Mouse (Mus musculus): ENCODE measurements at regions not wholly inside any gene's neighbourhood (a gene's known extent, or its start where the extent isn't known, plus 50 kb on each side); places are given as distances from the start of the nearest gene placed in this dataset.
"Not testable (repeated sequence)": the region's sequence is repeated elsewhere in the genome, so short reads cannot be mapped to it uniquely, and the experiment has no call there.

DNA sequence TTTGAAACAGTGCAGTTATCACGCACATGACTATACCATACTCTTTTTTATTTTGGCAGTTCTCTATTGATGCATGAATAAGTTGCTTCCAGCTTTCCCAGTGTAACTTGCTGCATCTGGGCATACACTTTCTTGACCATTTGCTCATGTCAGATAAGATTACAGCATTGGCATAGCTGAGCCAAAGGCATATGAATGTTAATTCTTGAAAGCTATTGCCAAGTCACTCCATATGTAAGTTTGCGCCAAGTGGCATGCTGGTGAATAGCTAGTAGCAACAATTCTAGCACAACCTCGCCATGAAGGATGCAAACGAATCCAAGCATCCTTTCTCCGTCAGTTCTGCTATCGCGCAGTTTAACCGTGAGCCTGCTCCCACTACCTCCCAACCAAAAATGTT, 72.2 kb upstream of the Smarcad1 start:
- H3K4me3 ChIP-seq (ENCODE audit: insufficient read depth in 1 of 2, low read depth in 1 of 2, low read length in 2 of 2, poor library complexity in 1 of 2, severe bottlenecking in 1 of 2): no peak overlapping the region
- no peak overlapping the region for H3K27ac ChIP-seq (ENCODE audit: insufficient read depth, low read depth, low read length, poor library complexity, severe bottlenecking)
- no peaks in the 10 kb centered on the region for H3K36me3 ChIP-seq (ENCODE audit: control insufficient read depth, insufficient read depth, low read length, poor library complexity, severe bottlenecking)
- H3K9ac ChIP-seq (ENCODE audit: insufficient read depth, low read depth, low read length, poor library complexity, severe bottlenecking): no peak overlapping the region
- in situ Hi-C loops (cut with MboI; ENCODE audit: low sequenced_read_pairs in 2 of 2, unreplicated experiment in 2 of 2): no loop called here
- H3K9me3 ChIP-seq (ENCODE audit: control insufficient read depth, insufficient read depth, low read depth, low read length): no peaks in the 10 kb centered on the region
- TF ChIP-seq CHD2 (IDR thresholded peaks at IDR 0.05; ENCODE audit: low read depth, low read length): no peak
- no peak for TF ChIP-seq ZNF384 (IDR thresholded peaks at IDR 0.05; ENCODE audit: low read depth, low read length)
- TF ChIP-seq HCFC1 (IDR thresholded peaks at IDR 0.05; ENCODE audit: borderline replicate concordance, insufficient read depth, low read length): no peak
- TF ChIP-seq MAFK (IDR thresholded peaks at IDR 0.05; ENCODE audit: insufficient read depth, low read depth, low read length): no peak
- no peak for TF ChIP-seq ZC3H11A (IDR thresholded peaks at IDR 0.05; ENCODE audit: borderline replicate concordance, low read depth, low read length)
- no peaks in the 10 kb centered on the region for H3K4me1 ChIP-seq (ENCODE audit: control insufficient read depth in 2 of 2, insufficient read depth in 2 of 2, low read length in 2 of 2, poor library complexity in 1 of 2)
- DNase-seq (ENCODE audit: low read depth, low spot score): no peak

GRCm38 (mm10) chr6:64973968-64974367, 68.4 kb upstream of the Smarcad1 start:
- in situ Hi-C loops (cut with MboI; ENCODE audit: low sequenced_read_pairs in 2 of 2, unreplicated experiment in 2 of 2): no loop called here
- Histone ChIP-seq H3K27ac (ENCODE audit: insufficient read depth, low read depth, low read length, poor library complexity, severe bottlenecking) (no peak overlapping the region), H3K4me3 (ENCODE audit: insufficient read depth in 1 of 2, low read depth in 1 of 2, low read length in 2 of 2, poor library complexity in 1 of 2, severe bottlenecking in 1 of 2) (no peak overlapping the region), H3K36me3 (ENCODE audit: control insufficient read depth, insufficient read depth, low read length, poor library complexity, severe bottlenecking) (no peaks in the 10 kb centered on the region), H3K9ac (ENCODE audit: insufficient read depth, low read depth, low read length, poor library complexity, severe bottlenecking) (no peak overlapping the region), H3K4me1 (ENCODE audit: control insufficient read depth in 2 of 2, insufficient read depth in 2 of 2, low read length in 2 of 2, poor library complexity in 1 of 2) (no peaks in the 10 kb centered on the region), H3K9me3 (ENCODE audit: control insufficient read depth, insufficient read depth, low read depth, low read length) (no peaks in the 10 kb centered on the region)
- TF ChIP-seq MAFK (IDR thresholded peaks at IDR 0.05; ENCODE audit: insufficient read depth, low read depth, low read length) (no peak), ZC3H11A (IDR thresholded peaks at IDR 0.05; ENCODE audit: borderline replicate concordance, low read depth, low read length) (peak; percentile 73)
- DNase-seq (ENCODE audit: low read depth, low spot score): peak; percentile 80

GRCm38 (mm10) chr6:64974453-64974852, 67.9 kb upstream of the Smarcad1 start:
- H3K27ac ChIP-seq (ENCODE audit: insufficient read depth, low read depth, low read length, poor library complexity, severe bottlenecking); H3K4me3 ChIP-seq (ENCODE audit: insufficient read depth in 1 of 2, low read depth in 1 of 2, low read length in 2 of 2, poor library complexity in 1 of 2, severe bottlenecking in 1 of 2); DNase-seq (ENCODE audit: low read depth, low spot score); H3K9me3 ChIP-seq (ENCODE audit: control insufficient read depth, insufficient read depth, low read depth, low read length); in situ Hi-C loops (cut with MboI; ENCODE audit: low sequenced_read_pairs in 2 of 2, unreplicated experiment in 2 of 2); H3K36me3 ChIP-seq (ENCODE audit: control insufficient read depth, insufficient read depth, low read length, poor library complexity, severe bottlenecking); H3K4me1 ChIP-seq (ENCODE audit: control insufficient read depth in 2 of 2, insufficient read depth in 2 of 2, low read length in 2 of 2, poor library complexity in 1 of 2); H3K9ac ChIP-seq (ENCODE audit: insufficient read depth, low read depth, low read length, poor library complexity, severe bottlenecking): not testable (repeated sequence)

DNA sequence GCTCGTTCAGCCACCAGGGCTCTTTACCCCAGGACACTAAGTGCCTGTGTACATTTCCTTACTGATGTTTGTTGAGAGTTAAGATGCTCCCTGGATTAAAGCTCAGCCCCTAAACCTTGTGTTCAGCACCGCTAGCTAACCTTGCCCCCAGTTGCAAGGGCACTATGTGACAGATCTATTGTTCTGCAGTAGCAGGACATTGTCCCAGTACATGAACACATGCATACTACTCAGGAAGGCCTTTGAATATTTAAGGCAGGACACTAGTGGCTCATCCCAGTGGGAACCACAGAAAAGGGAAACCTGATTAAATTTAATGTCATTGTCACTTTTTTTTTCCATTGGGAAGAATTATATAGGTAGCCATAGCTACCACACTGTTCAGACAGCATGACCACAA, 60.3 kb upstream of the Smarcad1 start:
- H3K36me3 ChIP-seq (ENCODE audit: control insufficient read depth, insufficient read depth, low read length, poor library complexity, severe bottlenecking): no peaks in the 10 kb centered on the region
- no peaks in the 10 kb centered on the region for H3K4me1 ChIP-seq (ENCODE audit: control insufficient read depth in 2 of 2, insufficient read depth in 2 of 2, low read length in 2 of 2, poor library complexity in 1 of 2)
- no peak overlapping the region for H3K9ac ChIP-seq (ENCODE audit: insufficient read depth, low read depth, low read length, poor library complexity, severe bottlenecking)
- no peak overlapping the region for H3K27ac ChIP-seq (ENCODE audit: insufficient read depth, low read depth, low read length, poor library complexity, severe bottlenecking)
- in situ Hi-C loops (cut with MboI; ENCODE audit: low sequenced_read_pairs in 2 of 2, unreplicated experiment in 2 of 2): no loop called here
- H3K4me3 ChIP-seq (ENCODE audit: insufficient read depth in 1 of 2, low read depth in 1 of 2, low read length in 2 of 2, poor library complexity in 1 of 2, severe bottlenecking in 1 of 2): no peak overlapping the region
- no peaks in the 10 kb centered on the region for H3K9me3 ChIP-seq (ENCODE audit: control insufficient read depth, insufficient read depth, low read depth, low read length)
- no peak for DNase-seq (ENCODE audit: low read depth, low spot score)
- TF ChIP-seq MAFK (IDR thresholded peaks at IDR 0.05; ENCODE audit: insufficient read depth, low read depth, low read length): no peak
- TF ChIP-seq HCFC1 (IDR thresholded peaks at IDR 0.05; ENCODE audit: borderline replicate concordance, insufficient read depth, low read length): no peak
- no peak for TF ChIP-seq ZNF384 (IDR thresholded peaks at IDR 0.05; ENCODE audit: low read depth, low read length)
- no peak for TF ChIP-seq CHD2 (IDR thresholded peaks at IDR 0.05; ENCODE audit: low read depth, low read length)
- no peak for TF ChIP-seq ZC3H11A (IDR thresholded peaks at IDR 0.05; ENCODE audit: borderline replicate concordance, low read depth, low read length)
